Mouse (Mus musculus) monocyte, adult 59 days (primary cell): ENCODE results near the gene Mypop. TPM values are rescaled to one million over a fixed set of nuclear protein-coding genes. Genes with fewer than 3 reads are reported as not detected.

Experiments
- total RNA-seq, 2 experiments: library from RNA; stranded (reverse); gene quantifications; one replicate each; pipeline ENCODE4 v1.2.4; 2023

The Mypop gene
- total RNA-seq: 1 to 10 TPM in 1 of 2 experiments, under 1 TPM in 1; 0.79 to 1.0 TPM

DNA sequence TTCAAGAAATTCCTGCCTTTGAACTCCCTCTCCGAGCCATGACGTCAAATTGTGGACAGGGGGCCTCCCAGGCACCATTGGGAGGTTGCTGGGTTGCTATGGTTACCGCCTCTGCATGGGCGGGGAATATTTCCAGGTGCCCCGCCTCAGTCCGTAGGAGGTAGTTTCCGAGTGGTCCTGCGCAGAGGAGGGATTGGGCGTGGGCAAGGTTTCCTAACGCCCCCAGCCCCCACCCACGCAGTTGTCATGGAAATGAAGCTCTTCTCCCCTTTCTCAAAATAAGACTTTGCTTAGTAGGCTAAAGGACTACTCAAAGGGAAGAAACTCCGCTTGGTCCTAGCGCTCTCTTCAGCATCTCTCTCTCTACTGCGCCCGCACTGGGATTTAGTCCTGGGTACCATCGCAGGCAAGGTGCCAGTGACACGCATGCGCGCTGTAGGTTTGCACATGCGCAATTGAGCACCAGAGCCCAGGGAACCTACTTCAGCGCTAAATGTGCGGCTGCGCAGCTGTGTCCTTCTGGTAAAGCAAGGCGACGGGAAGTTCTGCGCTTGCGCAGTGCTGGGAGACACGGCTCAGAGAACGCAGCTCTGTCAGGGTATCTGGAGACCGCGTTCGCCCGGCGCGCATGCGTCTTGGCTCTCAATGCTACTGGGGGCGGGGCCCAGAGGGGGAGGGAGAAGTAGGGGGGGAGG lies at the start of gene Mypop:
TSS of gene Mypop (plus strand) at position 645 of the 695 bp plus-strand sequence.

DNA sequence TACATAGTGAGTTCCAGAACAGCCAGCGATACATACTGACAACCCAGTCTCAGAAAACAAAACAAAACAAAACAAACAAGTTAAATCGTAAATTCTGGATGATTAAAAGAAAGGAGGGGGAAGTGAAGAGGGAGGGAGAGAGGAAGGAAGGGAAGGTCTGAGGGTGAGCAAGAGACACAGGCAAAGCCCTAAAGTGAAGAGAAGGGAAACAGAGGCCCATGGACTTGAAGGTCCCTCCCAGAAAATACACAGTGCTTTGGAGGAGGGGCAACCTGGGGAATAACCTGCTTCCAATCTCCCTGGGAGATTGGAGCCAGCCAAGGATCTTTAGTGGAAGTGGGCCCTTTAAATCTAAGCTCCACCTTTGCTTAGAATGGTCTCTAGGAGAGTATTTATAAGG lies 3.9 kb upstream of the Mypop start, which contains the start of gene Nanos2:
TSS of gene Nanos2 (plus strand) at position 301 of the 400 bp plus-strand sequence.

DNA sequence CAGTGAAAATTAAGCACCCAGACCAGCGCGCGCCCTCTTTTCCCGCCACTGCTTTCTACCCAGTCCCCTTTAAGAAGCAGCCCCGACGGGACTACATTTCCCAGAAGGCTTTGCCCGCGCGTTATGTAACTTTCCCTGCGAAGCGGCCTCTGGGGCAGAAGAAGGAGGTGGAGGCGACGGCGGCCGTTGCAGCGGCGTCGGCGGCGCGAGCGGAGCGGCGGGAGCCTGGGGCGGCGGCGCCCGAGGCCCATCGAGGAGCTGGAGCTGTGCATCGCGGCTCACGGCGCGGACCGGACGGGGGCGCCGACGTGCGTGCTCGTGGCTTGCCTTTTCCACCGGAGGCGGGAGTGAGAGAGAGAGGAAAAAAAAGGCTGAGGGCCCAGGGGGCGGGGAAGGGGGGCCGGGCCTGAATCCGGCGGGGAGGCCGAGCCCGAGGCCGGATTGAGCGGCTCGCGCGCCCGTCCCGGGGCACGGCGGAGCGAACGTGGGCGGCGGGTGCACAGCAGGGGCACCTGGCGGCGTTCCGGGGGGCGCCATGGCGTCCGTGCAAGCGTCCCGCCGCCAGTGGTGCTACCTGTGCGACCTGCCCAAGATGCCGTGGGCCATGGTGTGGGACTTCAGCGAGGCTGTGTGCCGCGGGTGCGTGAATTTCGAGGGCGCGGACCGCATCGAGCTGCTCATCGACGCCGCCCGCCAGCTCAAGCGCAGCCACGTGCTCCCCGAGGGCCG lies 13.0 kb downstream of the Mypop start, which contains the start of gene Irf2bp1:
TSS of gene Irf2bp1 (plus strand) at position 143 of the 729 bp plus-strand sequence.

DNA sequence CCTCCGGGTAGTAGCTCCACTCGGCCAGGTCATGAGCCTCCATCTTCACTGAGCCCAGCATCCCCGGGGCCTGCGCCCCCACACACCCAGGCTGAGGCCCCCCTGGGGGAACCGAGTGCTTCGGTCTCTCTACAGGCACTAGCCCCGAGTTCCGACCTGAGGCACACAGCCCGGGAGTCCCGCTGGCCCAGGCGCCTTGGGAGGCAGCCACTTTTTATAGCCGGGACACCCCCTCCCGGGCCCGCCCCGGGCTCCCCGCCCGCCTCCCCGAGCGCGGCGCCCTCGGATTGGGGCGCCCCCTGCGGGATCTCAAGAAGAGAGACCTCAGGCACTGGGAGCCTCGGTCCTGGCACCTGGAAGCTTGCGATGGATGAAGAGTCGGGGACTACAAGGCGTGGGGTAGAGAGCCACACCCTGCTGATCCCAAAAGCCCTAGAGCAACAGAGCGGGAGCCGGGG lies 32.3 kb downstream of the Mypop start, which contains the start of gene Foxa3:
TSS of gene Foxa3 (minus strand) at position 182 of the 458 bp plus-strand sequence.

DNA sequence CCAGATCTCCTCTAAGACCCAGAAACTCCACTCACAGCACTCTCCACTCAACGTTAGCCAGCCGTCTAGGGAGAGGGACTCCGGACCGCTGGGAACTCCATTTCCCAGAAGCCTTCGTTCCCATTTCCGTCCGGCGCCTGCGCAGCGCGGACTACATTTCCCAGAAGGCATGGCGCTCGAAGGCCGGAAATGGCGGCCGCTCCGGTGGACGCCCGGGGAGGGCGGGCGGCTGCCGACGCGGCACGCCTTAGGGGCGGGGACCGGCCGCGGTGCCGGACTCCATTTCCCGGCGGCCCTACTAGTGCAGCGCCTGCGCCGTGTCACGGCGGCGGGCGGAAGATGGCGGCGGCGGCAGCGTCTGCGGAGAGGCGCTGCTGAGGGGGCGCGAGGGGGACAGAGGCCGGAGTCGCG lies 33.1 kb downstream of the Mypop start, which contains the start of gene Sympk:
TSS of gene Sympk (plus strand) at position 282 of the 411 bp plus-strand sequence.

Other genes with a start within 250 kb of the Mypop start
- gene Psg19, start 192.7 kb upstream of the Mypop start, total RNA-seq: not detected
- not detected for gene Psg17, start 169.6 kb upstream of the Mypop start, total RNA-seq
- gene Mill2, start 151.3 kb upstream of the Mypop start, total RNA-seq: not detected
- 100 to 1,000 TPM; 229 to 265 TPM for gene Pglyrp1, start 119.9 kb upstream of the Mypop start, total RNA-seq
- gene Ccdc61, start 80.8 kb upstream of the Mypop start, total RNA-seq: 10 to 100 TPM; 21.1 to 24.7 TPM
- under 1 TPM in 1 of 2 experiments, not detected in 1; 0.05 TPM for gene Nova2, start 65.4 kb upstream of the Mypop start, total RNA-seq
- gene Nanos2, start 3.8 kb upstream of the Mypop start, total RNA-seq: not detected
- gene Irf2bp1, start 12.8 kb downstream of the Mypop start, total RNA-seq: 10 to 100 TPM; 16.4 to 17.3 TPM
- not detected for gene Foxa3, start 32.3 kb downstream of the Mypop start, total RNA-seq
- gene Sympk, start 33.1 kb downstream of the Mypop start, total RNA-seq: 10 to 100 TPM; 77.6 to 77.8 TPM
- not detected for gene Rsph6a, start 63.4 kb downstream of the Mypop start, total RNA-seq
- gene Dmwd, start 85.0 kb downstream of the Mypop start, total RNA-seq: 1 to 10 TPM; 2.5 to 5.0 TPM
- gene Dmpk, start 92.6 kb downstream of the Mypop start, total RNA-seq: 10 to 100 TPM; 55.7 to 63.9 TPM
- gene Six5, start 103.3 kb downstream of the Mypop start, total RNA-seq: under 1 TPM; 0.58 to 0.73 TPM
- gene Gm4969, start 127.1 kb downstream of the Mypop start, total RNA-seq: not detected
- 10 to 100 TPM; 15.2 to 15.6 TPM for gene Fbxo46, start 128.6 kb downstream of the Mypop start, total RNA-seq
- 1 to 10 TPM; 9.0 to 9.4 TPM for gene Qpctl, start 158.0 kb downstream of the Mypop start, total RNA-seq
- gene Snrpd2, start 158.5 kb downstream of the Mypop start, total RNA-seq: 10 to 100 TPM; 51.0 to 53.8 TPM
- gene Gipr, start 174.9 kb downstream of the Mypop start, total RNA-seq: not detected
- 10 to 100 TPM; 21.4 to 22.2 TPM for gene Eml2, start 185.2 kb downstream of the Mypop start, total RNA-seq
- gene Gpr4, start 221.3 kb downstream of the Mypop start, total RNA-seq: not detected
- 10 to 100 TPM; 44.6 to 45.7 TPM for gene Opa3, start 237.1 kb downstream of the Mypop start, total RNA-seq